Mouse (Mus musculus) testis, postnatal 10 days (tissue): ENCODE data around the gene Haus2.
A peak's percentile ranks its signal among the peaks of the same experiment; 100 is the strongest.
"Not testable (repeated sequence)": the region's sequence is repeated elsewhere in the genome, so short reads cannot be mapped to it uniquely, and the experiment has no call there.

Experiments
- DNase-seq: peaks from one replicate; pipeline ENCODE4 v3.0.0; 2021; ENCODE audit warnings: low spot score

The Haus2 gene

GRCm38 (mm10) chr2:120608830-120609723 is at the start of gene Haus2, which contains the start of gene Lrrc57:
TSS of gene Haus2 (plus strand) at chr2:120609383.
TSS of gene Lrrc57 (minus strand) at chr2:120609520.
- peak; percentile 96 for DNase-seq

- DNase-seq = no peak
These were observed 47.7 kb upstream of the Haus2 start for GRCm38 (mm10) chr2:120561524-120561923.

GRCm38 (mm10) chr2:120562859-120563234 is 46.3 kb upstream of the Haus2 start:
- DNase-seq = no peak

GRCm38 (mm10) chr2:120563235-120563990 is 45.8 kb upstream of the Haus2 start, which contains the start of gene Zfp106:
TSS of gene Zfp106 (minus strand) at chr2:120563843.
- peak; percentile 87 for DNase-seq

- not testable (repeated sequence) for DNase-seq
These were observed 44.5 kb upstream of the Haus2 start for GRCm38 (mm10) chr2:120564548-120565188.

- no peak for DNase-seq
These were observed 43.8 kb upstream of the Haus2 start for GRCm38 (mm10) chr2:120565363-120565762.

GRCm38 (mm10) chr2:120566886-120567797 is 42.0 kb upstream of the Haus2 start, which contains the start of gene Snap23:
TSS of gene Snap23 (plus strand) at chr2:120567671.
- peak; percentile 93 for DNase-seq

GRCm38 (mm10) chr2:120567798-120568320 is 41.3 kb upstream of the Haus2 start:
- no peak for DNase-seq

GRCm38 (mm10) chr2:120571081-120571480 is 38.1 kb upstream of the Haus2 start:
- DNase-seq = no peak

GRCm38 (mm10) chr2:120572161-120572560 is 37.0 kb upstream of the Haus2 start:
- not testable (repeated sequence) for DNase-seq

- DNase-seq = no peak
These were observed 34.1 kb upstream of the Haus2 start for GRCm38 (mm10) chr2:120575121-120575520.

- DNase-seq = no peak
These were observed 33.2 kb upstream of the Haus2 start for GRCm38 (mm10) chr2:120575978-120576377.

- no peak for DNase-seq
These were observed 31.4 kb upstream of the Haus2 start for GRCm38 (mm10) chr2:120577799-120578198.

GRCm38 (mm10) chr2:120578286-120578685 is 30.9 kb upstream of the Haus2 start:
- DNase-seq = no peak

GRCm38 (mm10) chr2:120589759-120590158 is 19.4 kb upstream of the Haus2 start:
- DNase-seq = no peak

- no peak for DNase-seq
These were observed 17.0 kb upstream of the Haus2 start for GRCm38 (mm10) chr2:120592227-120592626.

- DNase-seq = no peak
These were observed 11.4 kb upstream of the Haus2 start for GRCm38 (mm10) chr2:120597734-120598133.

GRCm38 (mm10) chr2:120599506-120599905 is 9.7 kb upstream of the Haus2 start:
- DNase-seq = no peak

- no peak for DNase-seq
These were observed 3.0 kb upstream of the Haus2 start for GRCm38 (mm10) chr2:120606021-120606690.
